Mouse (Mus musculus) megakaryocyte-erythroid progenitor cell, adult 5-6 weeks (primary cell): ENCODE measurements around the gene Sis. TPM values are rescaled to one million over a fixed set of nuclear protein-coding genes. Genes with fewer than 3 reads are reported as not detected.

Source experiments
- ATAC-seq: replicated peaks from 2 replicates; pipeline ENCODE4 v1.8.0; 2016; ENCODE audit warnings: mild to moderate bottlenecking, inconsistent platforms; ENCODE audit not compliant: severe bottlenecking, poor library complexity, low FRiP score, low TSS enrichment
- total RNA-seq, 2 experiments: library from RNA; stranded (forward) in 1 of 2; stranded (reverse) in 1 of 2; fragments of 200-1000, 215-1000 nt in 1 of 2; fragments of >200 nt in 1 of 2; fragmentation: Nextera tagmentation in 1 of 2; gene quantifications; 2 replicates each; pipeline ENCODE4 v1.2.3; 2014 to 2017

Gene Sis
- total RNA-seq (2014; fragmentation: Nextera tagmentation) (not detected in 2 replicates), total RNA-seq (2017) (not detected in 2 replicates)

GRCm38 (mm10) chr3:72967675-72968074, at the start of gene Sis:
Gene Sis (minus strand): TSS chr3:72967863.
- no peak for ATAC-seq

GRCm38 (mm10) chr3:73006045-73006444, 38.4 kb upstream of the Sis start:
- ATAC-seq, result no peak

- ATAC-seq, result no peak
Measured at GRCm38 (mm10) chr3:73002933-73003696, 35.5 kb upstream of the Sis start.

GRCm38 (mm10) chr3:72997517-72997916, 29.9 kb upstream of the Sis start:
- ATAC-seq, result no peak

- ATAC-seq, result no peak
Measured at GRCm38 (mm10) chr3:72990992-72991391, 23.3 kb upstream of the Sis start.

GRCm38 (mm10) chr3:72976602-72977001, 8.9 kb upstream of the Sis start:
- no peak for ATAC-seq

GRCm38 (mm10) chr3:72918919-72919526, 48.6 kb downstream of the Sis start:
- ATAC-seq, result no peak

- ATAC-seq, result no peak
Measured at GRCm38 (mm10) chr3:72882501-72882900, 85.2 kb downstream of the Sis start.

- ATAC-seq, result no peak
Measured at GRCm38 (mm10) chr3:72868141-72868540, 99.5 kb downstream of the Sis start.

- ATAC-seq, result no peak
Measured at GRCm38 (mm10) chr3:72858738-72859137, 108.9 kb downstream of the Sis start.

GRCm38 (mm10) chr3:72855405-72855804, 112.3 kb downstream of the Sis start:
- no peak for ATAC-seq

GRCm38 (mm10) chr3:72840641-72841040, 127.0 kb downstream of the Sis start:
- no peak for ATAC-seq

Other genes starting within 250 kb of the Sis start
- gene Slitrk3, start 89.9 kb upstream of the Sis start, total RNA-seq (2014; fragmentation: Nextera tagmentation), result not detected in 2 replicates
- gene Slitrk3, start 89.9 kb upstream of the Sis start, total RNA-seq (2017), result not detected in 2 replicates